Mouse (Mus musculus) gastrocnemius, postnatal 14 days (tissue): ENCODE results near the gene Eno4. TPM values are rescaled to one million over a fixed set of nuclear protein-coding genes. Genes with fewer than 3 reads are reported as not detected.
A peak's percentile ranks its signal among the peaks of the same experiment; 100 is the strongest.

ENCODE experiments used
- DNase-seq: peaks from one replicate; pipeline ENCODE4 v3.0.0; 2021; ENCODE audit warnings: mixed read lengths
- intact Hi-C: fragments of 180-260 bp; cut with DNase I; formaldehyde crosslinking; loops from one replicate; pipeline ENCODE4 v1.15.1; 2025; ENCODE audit warnings: low total_unique reads
- microRNA-seq, 2 experiments: library from miRNA; unstranded; fragments of <30 nt; microRNA quantifications; one replicate each; pipeline ENCODE4 v1.2.0; 2021
- total RNA-seq, 2 experiments: library from RNA; stranded (reverse); gene quantifications; 2 replicates each; pipeline ENCODE4 v1.2.3; 2021

Gene Eno4
- total RNA-seq, 2 experiments from 2014 or later: 0.10 TPM; not detected in 1

DNA sequence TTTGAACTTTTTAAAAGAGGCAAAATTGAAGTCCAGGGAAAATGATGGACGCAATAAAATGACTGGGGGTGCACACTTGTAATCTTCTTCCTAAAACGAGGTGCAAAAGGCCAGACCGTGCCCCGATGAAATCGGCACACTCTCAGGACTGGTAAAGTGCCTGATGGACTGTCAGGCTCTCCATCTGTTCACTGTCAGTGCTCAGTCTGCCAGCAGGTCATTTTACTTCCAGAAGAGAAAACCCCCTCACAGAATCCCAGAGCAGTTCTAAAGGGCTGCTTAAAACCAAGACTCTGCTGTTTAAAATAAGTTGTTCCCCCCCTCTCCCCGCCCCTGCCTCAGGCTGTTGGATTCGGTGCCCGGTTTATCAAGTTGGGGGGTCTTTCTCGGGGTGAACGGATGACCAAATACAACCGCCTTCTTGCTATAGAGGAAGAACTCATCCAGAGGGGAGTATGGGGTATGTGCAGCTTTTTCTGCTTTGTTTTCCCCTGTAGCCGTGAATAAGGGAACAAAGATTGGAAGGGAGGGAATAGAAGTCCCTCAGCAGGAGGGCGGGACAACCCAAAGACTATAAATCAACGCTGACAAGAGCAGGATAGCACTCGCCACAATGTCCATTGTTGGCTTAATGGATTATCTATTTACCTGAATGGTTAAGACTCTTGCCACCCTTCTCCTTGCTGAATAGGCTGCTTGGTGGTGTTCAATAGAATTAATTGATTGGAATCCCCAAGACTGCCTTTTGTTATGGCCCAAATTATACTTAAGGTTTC lies 25.7 kb downstream of the Eno4 start:
- no peak for DNase-seq
- intact Hi-C loops: no loop called here

DNA sequence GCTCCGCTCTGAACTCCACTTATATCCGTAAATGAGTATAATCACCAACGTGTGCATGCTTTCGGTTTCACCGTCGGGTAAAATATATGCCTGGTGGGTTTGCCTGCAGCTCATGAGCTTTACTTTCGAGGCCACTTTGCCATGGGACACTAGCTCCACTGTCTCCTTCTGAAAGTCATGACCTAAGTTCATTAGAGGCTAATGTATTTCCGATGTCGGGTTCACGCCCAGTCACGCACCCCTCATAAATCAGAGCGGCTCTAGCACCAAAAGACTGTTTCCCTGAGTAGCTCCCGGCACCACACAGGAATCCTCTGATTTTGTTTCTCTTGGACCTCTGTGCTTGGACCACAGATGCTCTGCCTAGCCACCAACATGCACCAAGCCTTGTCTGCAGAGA lies 27.6 kb downstream of the Eno4 start:
- no peak for DNase-seq
- intact Hi-C loops: no loop called here

DNA sequence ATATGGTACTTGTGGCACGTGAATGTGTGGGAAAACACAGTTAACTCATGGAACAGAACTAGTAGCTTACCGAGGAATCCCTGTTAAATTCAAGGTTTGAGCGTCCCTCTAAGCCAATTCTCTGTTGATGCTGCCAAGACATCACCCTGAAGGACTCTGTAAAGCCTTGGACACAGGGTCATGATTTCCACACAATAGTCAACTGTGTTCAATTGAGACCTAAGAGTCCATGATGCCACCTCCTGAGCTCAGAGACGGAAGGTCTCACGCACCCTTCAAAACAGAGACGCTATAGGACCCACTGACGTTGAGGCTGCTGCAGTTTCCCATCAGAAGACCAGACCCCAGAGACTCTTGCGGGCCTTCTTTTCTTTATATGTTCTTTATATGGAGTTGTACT lies 30.9 kb downstream of the Eno4 start:
- DNase-seq: no peak
- intact Hi-C loops: no loop called here

DNA sequence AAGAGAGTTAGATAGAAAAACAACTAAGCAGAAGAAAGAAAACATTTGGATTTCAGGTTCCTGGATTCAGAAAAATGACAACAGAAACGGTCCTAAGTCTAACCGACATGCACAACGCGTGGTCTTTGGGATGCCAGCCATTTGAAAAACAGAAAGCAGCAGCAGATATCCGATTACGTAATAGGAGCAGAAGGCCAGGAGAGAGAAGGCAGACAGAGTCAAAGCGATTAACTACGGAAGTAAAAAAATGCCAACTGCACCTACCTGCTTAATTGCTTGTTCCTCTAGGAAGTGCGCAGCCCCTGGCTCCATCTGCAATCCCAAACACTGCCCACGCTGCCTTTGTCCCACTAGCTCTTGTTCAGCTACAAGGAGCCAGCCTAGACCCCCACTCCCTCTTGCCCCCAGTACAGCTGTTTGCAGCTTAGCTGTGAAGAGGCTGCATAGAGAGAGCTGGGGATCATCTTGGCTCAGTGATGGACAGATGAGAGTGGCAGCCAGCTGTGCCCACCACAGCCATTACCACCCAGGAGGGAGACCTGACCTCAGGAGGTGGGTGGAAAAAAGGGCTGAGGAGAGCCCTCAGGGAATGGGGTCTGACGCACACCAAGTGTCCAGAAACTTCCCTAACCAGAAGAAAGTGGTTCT lies 32.1 kb downstream of the Eno4 start:
- intact Hi-C loops: no loop called here
- no peak for DNase-seq

DNA sequence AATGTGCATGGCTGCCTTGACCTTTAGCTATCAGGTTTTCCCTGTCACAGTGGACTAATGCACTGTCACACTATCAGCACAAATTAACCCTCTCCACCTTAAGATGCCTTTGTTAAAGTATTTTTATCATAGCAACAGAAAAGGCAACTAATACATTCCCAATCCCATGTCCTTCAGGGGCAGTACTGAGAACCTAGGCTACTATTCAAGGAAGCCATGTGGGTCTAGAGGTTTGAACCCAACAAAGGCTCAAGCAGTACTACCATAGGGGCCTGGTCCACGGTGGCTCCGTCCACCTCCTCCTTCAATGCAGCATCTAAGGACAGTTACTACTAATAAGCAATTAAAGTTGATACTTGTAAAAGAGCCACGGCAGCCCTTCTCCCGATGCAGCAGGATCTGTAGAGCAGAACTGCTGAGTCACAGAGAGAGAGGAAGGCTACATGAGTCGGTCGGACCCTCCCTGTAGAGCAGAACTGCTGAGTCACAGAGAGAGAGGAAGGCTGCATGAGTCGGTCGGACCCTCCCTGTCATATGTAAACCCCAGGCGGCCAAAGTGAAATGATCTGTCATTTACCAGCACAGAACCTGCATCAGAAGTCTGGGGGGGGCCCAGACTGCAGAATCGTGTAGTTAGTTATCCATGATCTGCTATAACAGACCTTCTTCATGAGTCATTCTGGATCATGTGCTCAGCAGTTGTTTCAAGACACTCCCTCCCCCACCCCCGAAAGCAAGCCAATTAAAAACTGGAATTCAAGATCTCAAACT lies 35.4 kb downstream of the Eno4 start:
- DNase-seq: no peak
- intact Hi-C loops: no loop called here

DNA sequence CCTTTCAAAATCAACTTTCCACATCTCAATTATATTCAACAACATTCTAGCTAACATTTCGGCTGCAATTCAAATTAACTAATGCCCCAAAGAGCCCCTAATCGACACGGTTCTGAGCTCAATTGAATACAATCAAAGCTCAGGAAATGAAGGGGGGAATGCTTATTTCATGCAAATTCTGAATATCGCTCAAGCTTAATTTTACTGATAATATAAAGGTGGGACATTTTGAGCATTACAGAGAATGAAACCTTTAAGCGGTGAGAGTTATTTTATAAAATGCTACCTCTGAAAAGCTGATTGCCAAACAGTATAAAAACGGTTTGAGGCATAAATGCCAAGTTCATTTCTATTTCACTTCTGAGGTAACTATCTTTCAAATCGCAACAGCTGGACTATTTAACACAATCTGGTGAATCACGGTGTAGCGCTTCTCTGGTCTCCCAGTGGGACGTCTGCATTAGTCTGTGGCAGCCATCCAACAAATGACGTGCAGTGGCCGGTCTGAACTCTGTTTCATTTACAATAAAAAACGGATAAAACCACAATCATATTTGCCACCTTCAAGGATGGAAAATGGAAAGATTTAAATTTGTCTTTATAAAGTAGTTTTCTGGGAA lies 36.3 kb downstream of the Eno4 start:
- intact Hi-C loops: no loop called here
- DNase-seq: peak; percentile 47

DNA sequence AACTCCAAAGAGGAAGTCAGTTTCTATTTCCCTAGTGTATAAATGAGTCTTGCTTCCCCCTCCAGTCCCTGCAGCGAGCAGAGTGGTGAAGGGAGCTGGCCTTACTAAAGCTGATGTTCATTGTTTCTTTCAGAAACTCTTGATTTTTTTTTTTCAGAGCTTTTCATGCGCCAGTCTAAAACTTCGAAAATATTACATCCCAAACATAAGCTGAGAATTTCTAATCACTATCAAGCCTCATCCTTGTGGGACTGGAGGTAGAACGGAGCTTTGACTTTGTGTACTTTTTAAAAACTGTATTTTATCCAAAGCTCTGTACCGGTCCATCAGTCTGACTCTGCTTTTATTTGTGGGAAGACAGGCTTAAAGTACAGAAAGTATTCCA lies 36.8 kb downstream of the Eno4 start:
- intact Hi-C loops: no loop called here
- no peak for DNase-seq

DNA sequence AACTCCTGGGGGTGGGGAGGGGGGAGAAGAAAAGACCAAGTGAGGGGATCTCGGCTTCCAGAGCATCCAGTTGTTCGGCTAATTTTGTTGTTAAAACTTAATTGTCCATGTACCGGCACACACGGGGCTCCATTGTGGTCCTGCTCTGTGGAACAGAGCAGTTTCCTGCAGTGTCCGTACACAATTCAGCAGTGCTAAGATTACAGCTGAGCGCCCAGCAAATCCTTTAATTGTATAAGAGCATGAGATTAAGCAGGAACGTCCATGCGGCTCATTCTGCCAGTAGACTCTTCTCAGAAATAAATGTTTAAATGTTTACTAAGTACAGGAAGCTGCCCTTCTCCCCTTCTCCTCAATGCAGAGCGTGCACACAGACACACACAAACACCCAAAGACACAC lies 38.3 kb downstream of the Eno4 start:
- intact Hi-C loops: no loop called here

DNA sequence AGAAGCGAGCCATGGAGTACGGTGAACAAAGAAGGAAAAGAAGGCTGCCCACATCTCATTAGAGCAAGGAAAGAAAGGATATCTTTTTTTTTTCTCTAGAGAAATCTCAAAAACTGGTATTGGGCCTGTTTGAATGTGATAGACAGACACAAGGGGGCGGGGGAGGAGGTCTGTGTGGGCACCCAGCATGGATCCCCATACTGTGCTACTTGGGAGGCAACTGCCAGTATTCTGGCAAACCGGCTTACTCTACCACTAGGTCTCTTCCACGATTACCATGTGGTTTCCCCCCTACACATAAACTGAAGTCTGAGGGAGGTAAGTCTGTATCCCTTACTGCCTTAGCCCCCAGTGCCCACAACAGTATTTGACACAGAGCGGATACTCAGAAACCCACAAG lies 59.6 kb downstream of the Eno4 start:
- intact Hi-C loops: no loop called here

More for the DNA sequence above, 38.3 kb downstream of the Eno4 start:
- DNase-seq: no peak

DNA sequence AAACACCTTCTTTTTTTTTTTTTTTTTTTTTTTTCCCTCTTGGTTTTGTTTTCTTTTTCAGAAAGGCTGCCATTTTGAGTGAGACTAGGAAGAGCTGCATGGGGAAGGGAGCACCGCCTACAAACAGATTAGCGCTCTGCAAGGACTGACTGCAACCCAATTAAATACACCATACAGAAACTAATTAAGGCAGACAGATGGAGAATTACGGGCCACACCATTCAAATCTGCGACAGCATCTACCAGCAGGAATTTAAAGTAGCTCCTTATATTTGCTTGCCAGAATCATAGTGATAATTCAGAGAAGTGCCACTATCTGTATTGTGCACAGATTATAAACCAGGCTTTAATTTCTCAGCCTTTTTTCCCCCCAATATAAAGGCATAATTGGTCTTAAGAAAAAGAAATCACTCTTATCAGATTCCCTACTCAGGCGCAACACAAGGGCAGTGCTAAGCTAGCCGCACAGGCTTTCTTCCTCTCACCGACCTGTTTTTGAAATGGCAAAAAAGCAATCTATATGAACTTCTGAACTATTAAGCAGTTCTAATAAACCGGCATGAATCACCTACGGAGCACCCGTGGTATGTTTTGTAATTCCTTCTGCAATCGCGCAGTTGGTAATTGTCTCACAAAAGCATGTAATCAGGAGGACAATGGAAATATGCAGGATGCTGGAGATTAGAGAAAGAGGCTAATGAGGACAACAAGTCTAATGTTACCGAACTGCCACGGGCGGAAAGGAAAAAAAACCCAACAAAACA lies 63.5 kb downstream of the Eno4 start:
- no peak for DNase-seq
- intact Hi-C loops: no loop called here

More for the DNA sequence above, 59.6 kb downstream of the Eno4 start:
- no peak for DNase-seq

DNA sequence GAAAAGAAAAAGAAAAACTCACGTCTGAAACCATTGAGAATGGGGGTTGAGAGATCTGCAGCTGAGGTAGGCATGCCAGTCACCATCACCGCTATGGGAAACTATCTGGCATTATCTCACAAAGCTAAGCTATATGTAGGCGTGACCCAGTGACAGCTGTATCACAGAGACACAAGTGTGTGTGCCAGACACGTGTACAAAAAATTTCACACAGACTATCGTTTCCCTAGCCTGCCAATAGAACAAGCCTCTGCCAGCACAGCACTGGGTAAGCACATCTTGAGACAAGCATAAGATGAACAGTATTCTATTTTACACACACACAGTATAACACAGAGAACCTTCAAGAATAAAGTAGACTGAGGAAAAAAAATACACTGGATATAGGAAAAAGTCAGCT lies 67.6 kb downstream of the Eno4 start:
- intact Hi-C loops: no loop called here
- DNase-seq: no peak

Small RNAs within 50 kb of the gene (microRNA-seq; reads per million reads assigned to microRNA genes)
- 0 to 1.3 reads per million in 2 experiments for gene Mir3086

Other genes starting within 250 kb of the Eno4 start
- not detected for gene Pnliprp1, start 214.5 kb upstream of the Eno4 start, total RNA-seq
- not detected for gene Pnliprp2, start 183.7 kb upstream of the Eno4 start, total RNA-seq
- gene 1700019N19Rik, start 149.0 kb upstream of the Eno4 start, total RNA-seq: not detected
- 10 to 100 TPM in 1 of 2 experiments, 1 to 10 TPM in 1; 8.6 to 13.4 TPM for gene Hspa12a, start 229 bp downstream of the Eno4 start, total RNA-seq
- 1 to 10 TPM; 1.8 to 2.1 TPM for gene Shtn1, start 132.7 kb downstream of the Eno4 start, total RNA-seq
- gene Vax1, start 226.6 kb downstream of the Eno4 start, total RNA-seq: not detected